Comparison of ENCODE assay signal across 8 mouse cellular contexts in genomic region chr4:141147112-141148008, GRCm38 (mm10). TPM values are rescaled to one million over a fixed set of nuclear protein-coding genes. Genes with fewer than 3 reads are reported as not detected.
DNase-seq lines count a peak whose midpoint lies in the region; ATAC-seq and TF ChIP-seq lines count a peak whose summit lies in the region.

Gene Fbxo42, plus strand, starts transcription at chr4:141147913.

- peak within 1 kb of the TSS; percentile 95 for H3K4me3 ChIP-seq in embryonic facial prominence, embryonic 14.5 days (ENCODE audit: low read depth, low read length)
- H3K4me3 ChIP-seq in limb, embryonic 14.5 days (replicated peaks; ENCODE audit: low read length) = peak within 1 kb of the TSS; percentile 99
- H3K4me3 ChIP-seq in midbrain, postnatal 0 days (ENCODE audit: low read depth, low read length) = peak within 1 kb of the TSS; percentile 100

- peak within 1 kb of the TSS; percentile 92 for H3K27ac ChIP-seq in embryonic facial prominence, embryonic 14.5 days (replicated peaks; ENCODE audit: low read depth, low read length)
- H3K27ac ChIP-seq in limb, embryonic 14.5 days (replicated peaks; ENCODE audit: low read depth, low read length) = peak within 1 kb of the TSS; percentile 82
- peak within 1 kb of the TSS; percentile 96 for H3K27ac ChIP-seq in midbrain, postnatal 0 days (ENCODE audit: low read depth, low read length)

- H3K4me1 ChIP-seq in embryonic facial prominence, embryonic 14.5 days (ENCODE audit: control insufficient read depth, insufficient read depth, low read length) = peaks cover 22% of the 10 kb centered on the region
- H3K4me1 ChIP-seq in limb, embryonic 14.5 days (ENCODE audit: control insufficient read depth, insufficient read depth, low read length) = peaks cover 19% of the 10 kb centered on the region
- H3K4me1 ChIP-seq in midbrain, postnatal 0 days (ENCODE audit: insufficient read depth, low read length) = peaks cover 5% of the 10 kb centered on the region

- no peaks in the 10 kb centered on the region for H3K27me3 ChIP-seq in embryonic facial prominence, embryonic 14.5 days (replicated peaks; ENCODE audit: control insufficient read depth, insufficient read depth, low read length)
- H3K27me3 ChIP-seq in limb, embryonic 14.5 days (ENCODE audit: control insufficient read depth, insufficient read depth, low read length) = no peaks in the 10 kb centered on the region
- no peaks in the 10 kb centered on the region for H3K27me3 ChIP-seq in midbrain, postnatal 0 days (ENCODE audit: insufficient read depth, low read length)

- WGBS in embryonic facial prominence, embryonic 14.5 days = 11% methylated on average over 40 of the region's 58 CpGs
- WGBS in limb, embryonic 14.5 days = 9% methylated on average over 55 of the region's 58 CpGs
- WGBS in midbrain, postnatal 0 days = 9% methylated on average over 54 of the region's 58 CpGs

- peak within 1 kb of the TSS; percentile 94 for H3K9ac ChIP-seq in embryonic facial prominence, embryonic 14.5 days (ENCODE audit: low read depth, low read length)
- peak within 1 kb of the TSS; percentile 88 for H3K9ac ChIP-seq in limb, embryonic 14.5 days (ENCODE audit: low read depth, low read length, severe bottlenecking)
- peak within 1 kb of the TSS; percentile 99 for H3K9ac ChIP-seq in midbrain, postnatal 0 days (replicated peaks; ENCODE audit: low read length, poor library complexity, severe bottlenecking)

- H3K9me3 ChIP-seq in embryonic facial prominence, embryonic 14.5 days (ENCODE audit: control insufficient read depth, low read length) = no peaks in the 10 kb centered on the region
- no peaks in the 10 kb centered on the region for H3K9me3 ChIP-seq in limb, embryonic 14.5 days (ENCODE audit: control insufficient read depth, low read length)
- no peaks in the 10 kb centered on the region for H3K9me3 ChIP-seq in midbrain, postnatal 0 days (ENCODE audit: low read length)

- peak; percentile 84 for DNase-seq in 3T3-L1 (ENCODE audit: low read depth, low spot score)
- DNase-seq in adrenal gland, postnatal 4 days (ENCODE audit: low spot score in 2 of 2) = peak; percentile 88 to 89
- peak; percentile 94 for DNase-seq in embryonic facial prominence, embryonic 14.5 days (ENCODE audit: low spot score)
- peak; percentile 91 for DNase-seq in heart, adult 8-10 months (ENCODE audit: low spot score)
- DNase-seq in kidney, adult 9 months = peak; percentile 94
- DNase-seq in limb, embryonic 14.5 days (ENCODE audit: low spot score) = peak; percentile 91
- peak; percentile 96 for DNase-seq in midbrain, postnatal 0 days (ENCODE audit: low spot score)
- peak; percentile 92 to 95 for DNase-seq in spleen, postnatal 14 days (ENCODE audit: low spot score in 2 of 2)

- H3K36me3 ChIP-seq in embryonic facial prominence, embryonic 14.5 days (ENCODE audit: control insufficient read depth, insufficient read depth, low read length) = no peaks in the 10 kb centered on the region
- no peaks in the 10 kb centered on the region for H3K36me3 ChIP-seq in limb, embryonic 14.5 days (ENCODE audit: control insufficient read depth, insufficient read depth, low read length)
- H3K36me3 ChIP-seq in midbrain, postnatal 0 days (ENCODE audit: insufficient read depth, low read length) = no peaks in the 10 kb centered on the region

- peak; percentile 77 for TF ChIP-seq CTCF in midbrain, postnatal 0 days (IDR thresholded peaks at IDR 0.05)

- peak; percentile 87 for ATAC-seq in embryonic facial prominence, embryonic 14.5 days (ENCODE audit: low read depth)
- peak; percentile 91 for ATAC-seq in limb, embryonic 14.5 days (ENCODE audit: low FRiP score, low read depth)
- peak; percentile 82 for ATAC-seq in midbrain, postnatal 0 days (ENCODE audit: low FRiP score)

- H3K4me2 ChIP-seq in embryonic facial prominence, embryonic 14.5 days (ENCODE audit: low read depth, low read length) = peak within 1 kb of the TSS; percentile 65
- peak within 1 kb of the TSS; percentile 80 for H3K4me2 ChIP-seq in limb, embryonic 14.5 days (replicated peaks; ENCODE audit: low read depth, low read length, severe bottlenecking)
- H3K4me2 ChIP-seq in midbrain, postnatal 0 days (ENCODE audit: low read depth, low read length, poor library complexity, severe bottlenecking) = peak within 1 kb of the TSS; percentile 74

- TF ChIP-seq POLR2A in limb, embryonic 14.5 days (IDR thresholded peaks at IDR 0.05; ENCODE audit: borderline replicate concordance, extremely low read depth, insufficient read depth, insufficient read length) = peak; percentile 50; the same call in 1 of the 2 replicates

RNA-seq across cellular contexts. Expression of gene Fbxo42, which starts in this region (rescaled TPM):
- total RNA-seq in adrenal gland, postnatal 4 days (2021) = 10 to 100 TPM; 25.3 to 25.9 TPM
- polyA plus RNA-seq in embryonic facial prominence, embryonic 14.5 days (2014; fragmentation: Nextera tagmentation; extraction: Ambion mirVana) = 22.7 and 24.9 TPM in 2 replicates
- total RNA-seq in heart, adult 8-10 months (2022) = 10 to 100 TPM in 2 of 4 experiments, 1 to 10 TPM in 2; 8.4 to 11.5 (median 10.0) TPM
- 23.1 and 25.5 TPM in 2 replicates for polyA plus RNA-seq in limb, embryonic 14.5 days (2012; rRNA removed)
- polyA plus RNA-seq in limb, embryonic 14.5 days (2014; fragmentation: Nextera tagmentation; extraction: Ambion mirVana) = 29.7 and 30.0 TPM in 2 replicates
- 23.6 and 26.6 TPM in 2 replicates for total RNA-seq in midbrain, postnatal 0 days (2014; rRNA removed)
- 16.9 and 17.7 TPM in 2 replicates for polyA plus RNA-seq in midbrain, postnatal 0 days (2015; fragmentation: Nextera tagmentation; extraction: Ambion mirVana)

Comparison
In these comparisons a context has a peak if more than half of its experiments do, and no peak if none do; other contexts are left out.
1. Peak in every context shown above with its lines: DNase-seq, ATAC-seq, H3K4me3 ChIP-seq and H3K27ac ChIP-seq.